Mouse (Mus musculus): ENCODE data around the gene Bcar3. TPM values are rescaled to one million over a fixed set of nuclear protein-coding genes. Genes with fewer than 3 reads are reported as not detected.

Gene Bcar3
- polyA plus RNA-seq, 1 experiment: 93.8 TPM

GRCm38 (mm10) chr3:122423643-122424042, 129.7 kb downstream of the Bcar3 start:
- no peak for TF ChIP-seq CTCF (IDR thresholded peaks at IDR 0.05; ENCODE audit: extremely low read depth, insufficient read length, insufficient replicate concordance, low read depth, low read length)
- TF ChIP-seq POLR2A (IDR thresholded peaks at IDR 0.05; ENCODE audit: low read depth, low read length): no peak
- no peaks in the 10 kb centered on the region for H3K27me3 ChIP-seq (ENCODE audit: control insufficient read depth, insufficient read depth, low read length)
- no peak overlapping the region for H3K4me3 ChIP-seq (ENCODE audit: low read depth, low read length)
- 51% methylated on average over 7 of the region's 7 CpGs for WGBS
- peaks cover 26% of the 10 kb centered on the region for H3K4me1 ChIP-seq (ENCODE audit: control insufficient read depth, insufficient read depth, insufficient read length, low read length)
- H3K27ac ChIP-seq (ENCODE audit: insufficient read depth, low read depth, low read length): peak overlapping the region; percentile 63
- H3K36me3 ChIP-seq (ENCODE audit: control insufficient read depth, insufficient read depth, low read length): peaks cover 8% of the 10 kb centered on the region

GRCm38 (mm10) chr3:122428325-122428821, 134.4 kb downstream of the Bcar3 start:
- no peaks in the 10 kb centered on the region for H3K27me3 ChIP-seq (ENCODE audit: control insufficient read depth, insufficient read depth, low read length)
- no peak overlapping the region for H3K4me3 ChIP-seq (ENCODE audit: low read depth, low read length)
- 28% methylated on average over 7 of the region's 7 CpGs for WGBS
- TF ChIP-seq CTCF (IDR thresholded peaks at IDR 0.05; ENCODE audit: extremely low read depth, insufficient read length, insufficient replicate concordance, low read depth, low read length): no peak
- no peak for TF ChIP-seq POLR2A (IDR thresholded peaks at IDR 0.05; ENCODE audit: low read depth, low read length)
- peaks cover 10% of the 10 kb centered on the region for H3K36me3 ChIP-seq (ENCODE audit: control insufficient read depth, insufficient read depth, low read length)
- peaks cover 25% of the 10 kb centered on the region for H3K4me1 ChIP-seq (ENCODE audit: control insufficient read depth, insufficient read depth, insufficient read length, low read length)
- H3K27ac ChIP-seq (ENCODE audit: insufficient read depth, low read depth, low read length): peak overlapping the region; percentile 32

GRCm38 (mm10) chr3:122430780-122431497, 137.0 kb downstream of the Bcar3 start:
- Histone ChIP-seq H3K27ac (ENCODE audit: insufficient read depth, low read depth, low read length) (no peak overlapping the region), H3K4me1 (ENCODE audit: control insufficient read depth, insufficient read depth, insufficient read length, low read length) (peaks cover 12% of the 10 kb centered on the region), H3K4me3 (ENCODE audit: low read depth, low read length) (no peak overlapping the region), H3K27me3 (ENCODE audit: control insufficient read depth, insufficient read depth, low read length) (no peaks in the 10 kb centered on the region), H3K36me3 (ENCODE audit: control insufficient read depth, insufficient read depth, low read length) (peaks cover 10% of the 10 kb centered on the region)
- no peak for TF ChIP-seq CTCF (IDR thresholded peaks at IDR 0.05; ENCODE audit: extremely low read depth, insufficient read length, insufficient replicate concordance, low read depth, low read length)
- TF ChIP-seq POLR2A (IDR thresholded peaks at IDR 0.05; ENCODE audit: low read depth, low read length): no peak
- WGBS: 65% methylated on average over 7 of the region's 7 CpGs

- Histone ChIP-seq H3K36me3 (ENCODE audit: control insufficient read depth, insufficient read depth, low read length) (peaks cover 1% of the 10 kb centered on the region), H3K4me3 (ENCODE audit: low read depth, low read length) (no peak overlapping the region), H3K27me3 (ENCODE audit: control insufficient read depth, insufficient read depth, low read length) (no peaks in the 10 kb centered on the region), H3K27ac (ENCODE audit: insufficient read depth, low read depth, low read length) (no peak overlapping the region), H3K4me1 (ENCODE audit: control insufficient read depth, insufficient read depth, insufficient read length, low read length) (peaks cover 12% of the 10 kb centered on the region; the same call in 1 of the 2 replicates)
- WGBS: 73% methylated on average over 9 of the region's 9 CpGs
- TF ChIP-seq POLR2A (IDR thresholded peaks at IDR 0.05; ENCODE audit: low read depth, low read length) (no peak), CTCF (IDR thresholded peaks at IDR 0.05; ENCODE audit: extremely low read depth, insufficient read length, insufficient replicate concordance, low read depth, low read length) (no peak)
Measured at GRCm38 (mm10) chr3:122432811-122433406, 139.0 kb downstream of the Bcar3 start.

GRCm38 (mm10) chr3:122433975-122434626, 140.2 kb downstream of the Bcar3 start:
- Histone ChIP-seq H3K27me3 (ENCODE audit: control insufficient read depth, insufficient read depth, low read length) (no peaks in the 10 kb centered on the region), H3K4me3 (ENCODE audit: low read depth, low read length) (no peak overlapping the region), H3K36me3 (ENCODE audit: control insufficient read depth, insufficient read depth, low read length) (peaks cover 1% of the 10 kb centered on the region; the same call in 1 of the 2 replicates), H3K4me1 (ENCODE audit: control insufficient read depth, insufficient read depth, insufficient read length, low read length) (peaks cover 11% of the 10 kb centered on the region; the same call in 1 of the 2 replicates), H3K27ac (ENCODE audit: insufficient read depth, low read depth, low read length) (no peak overlapping the region)
- 94% methylated on average over 5 of the region's 5 CpGs for WGBS
- no peak for TF ChIP-seq CTCF (IDR thresholded peaks at IDR 0.05; ENCODE audit: extremely low read depth, insufficient read length, insufficient replicate concordance, low read depth, low read length)
- TF ChIP-seq POLR2A (IDR thresholded peaks at IDR 0.05; ENCODE audit: low read depth, low read length): no peak

- no peak overlapping the region for H3K27ac ChIP-seq (ENCODE audit: insufficient read depth, low read depth, low read length)
- no peaks in the 10 kb centered on the region; the same call in 1 of the 2 replicates for H3K36me3 ChIP-seq (ENCODE audit: control insufficient read depth, insufficient read depth, low read length)
- H3K4me1 ChIP-seq (ENCODE audit: control insufficient read depth, insufficient read depth, insufficient read length, low read length): peaks cover 8% of the 10 kb centered on the region; the same call in 1 of the 2 replicates
- TF ChIP-seq CTCF (IDR thresholded peaks at IDR 0.05; ENCODE audit: extremely low read depth, insufficient read length, insufficient replicate concordance, low read depth, low read length): peak; percentile 67; the same call in 1 of the 2 replicates
- no peak for TF ChIP-seq POLR2A (IDR thresholded peaks at IDR 0.05; ENCODE audit: low read depth, low read length)
- no peaks in the 10 kb centered on the region for H3K27me3 ChIP-seq (ENCODE audit: control insufficient read depth, insufficient read depth, low read length)
- H3K4me3 ChIP-seq (ENCODE audit: low read depth, low read length): no peak overlapping the region
- 93% methylated on average over 8 of the region's 8 CpGs for WGBS
Measured at GRCm38 (mm10) chr3:122434983-122435935, 141.3 kb downstream of the Bcar3 start.

Measured in small intestine, adult 2 months (tissue).